Mouse (Mus musculus) bone marrow macrophage, adult 2 months (primary cell): Measurements from ENCODE around the gene Tmem189. TPM values are rescaled to one million over a fixed set of nuclear protein-coding genes. Genes with fewer than 3 reads are reported as not detected.

ENCODE experiments used
- H3K27ac ChIP-seq: 2 replicates; pipeline ENCODE4 v1.5.1; 2012; ENCODE audit warnings: low read depth, low read length; ENCODE audit not compliant: insufficient read depth
- H3K4me1 ChIP-seq: 2 replicates; pipeline ENCODE4 v1.6.1; 2012; ENCODE audit warnings: low read length; ENCODE audit not compliant: control insufficient read depth, insufficient read depth
- H3K4me3 ChIP-seq: 2 replicates; pipeline ENCODE4 v1.5.1; 2012; ENCODE audit warnings: mild to moderate bottlenecking, low read length, moderate library complexity; ENCODE audit not compliant: insufficient read depth
- CTCF ChIP-seq: IDR thresholded peaks from 2 replicates; pipeline ENCODE4 v1.5.1; 2012; ENCODE audit warnings: low read depth, mild to moderate bottlenecking, low read length, moderate library complexity
- POLR2A ChIP-seq: IDR thresholded peaks from 2 replicates; pipeline ENCODE4 v1.6.1; 2012; ENCODE audit warnings: mild to moderate bottlenecking, low read depth, low read length, borderline replicate concordance
- polyA plus RNA-seq: library from polyadenylated mRNA; stranded (reverse); fragments of >200 nt; gene quantifications from 2 replicates; pipeline ENCODE4 v1.2.4, GENCODE M21; 2012; ENCODE audit not compliant: missing spikeins, insufficient read depth, insufficient read length

Tmem189 gene
- polyA plus RNA-seq, 1 experiment: 138 TPM

- Histone ChIP-seq H3K4me3 (no peak overlapping the region), H3K27ac (no peak overlapping the region)
- TF ChIP-seq CTCF (no peak), POLR2A (no peak)
Observed at GRCm38 (mm10) chr2:167599195-167599594, 90.4 kb downstream of the Tmem189 start.

GRCm38 (mm10) chr2:167597492-167598186 is 92.0 kb downstream of the Tmem189 start:
- TF ChIP-seq POLR2A: no peak
- TF ChIP-seq CTCF: no peak
- Histone ChIP-seq H3K27ac (no peak overlapping the region), H3K4me3 (no peak overlapping the region), H3K4me1 (no peaks in the 10 kb centered on the region)

More at GRCm38 (mm10) chr2:167599195-167599594, 90.4 kb downstream of the Tmem189 start:
- H3K4me1 ChIP-seq: no peaks in the 10 kb centered on the region

- no peak overlapping the region for H3K4me3 ChIP-seq
- no peak overlapping the region for H3K27ac ChIP-seq
- TF ChIP-seq POLR2A (no peak), CTCF (no peak)
- no peaks in the 10 kb centered on the region for H3K4me1 ChIP-seq
Observed at GRCm38 (mm10) chr2:167596726-167597491, 92.7 kb downstream of the Tmem189 start.

- Histone ChIP-seq H3K27ac (no peak overlapping the region), H3K4me1 (no peaks in the 10 kb centered on the region), H3K4me3 (no peak overlapping the region)
- no peak for TF ChIP-seq POLR2A
- no peak for TF ChIP-seq CTCF
Observed at GRCm38 (mm10) chr2:167596262-167596661, 93.4 kb downstream of the Tmem189 start.

GRCm38 (mm10) chr2:167595761-167596171 is 93.9 kb downstream of the Tmem189 start:
- TF ChIP-seq POLR2A (no peak), CTCF (no peak)
- Histone ChIP-seq H3K27ac (no peak overlapping the region), H3K4me1 (no peaks in the 10 kb centered on the region), H3K4me3 (no peak overlapping the region)

- TF ChIP-seq CTCF: no peak
- Histone ChIP-seq H3K4me1 (peaks cover 2% of the 10 kb centered on the region), H3K27ac (no peak overlapping the region), H3K4me3 (no peak overlapping the region)
Observed at GRCm38 (mm10) chr2:167594444-167594934, 95.1 kb downstream of the Tmem189 start.

GRCm38 (mm10) chr2:167593551-167594250 is 95.9 kb downstream of the Tmem189 start:
- Histone ChIP-seq H3K27ac (no peak overlapping the region), H3K4me1 (peaks cover 2% of the 10 kb centered on the region), H3K4me3 (no peak overlapping the region)
- TF ChIP-seq POLR2A (no peak), CTCF (no peak)

Other genes with a start within 250 kb of the Tmem189 start
- 115 and 117 TPM in 2 replicates for gene Rnf114, start 197.2 kb downstream of the Tmem189 start, polyA plus RNA-seq
- gene Spata2, start 196.9 kb downstream of the Tmem189 start, polyA plus RNA-seq: 11.9 and 14.2 TPM in 2 replicates
- gene Snai1, start 151.6 kb downstream of the Tmem189 start, polyA plus RNA-seq: 0.49 and 0.79 TPM in 2 replicates
- 132 and 166 TPM in 2 replicates for gene Ube2v1, start 57.7 kb downstream of the Tmem189 start, polyA plus RNA-seq
- 13.5 and 19.6 TPM in 2 replicates for gene Gm20431, start 28.3 kb downstream of the Tmem189 start, polyA plus RNA-seq
- 109 and 122 TPM in 2 replicates for gene Cebpb, start 907 bp downstream of the Tmem189 start, polyA plus RNA-seq
- 84.4 and 94.5 TPM in 2 replicates for gene Ptpn1, start 242.2 kb upstream of the Tmem189 start, polyA plus RNA-seq